Mouse (Mus musculus): Measurements from ENCODE around the gene Zfp398.

Gene Zfp398

GRCm38 (mm10) chr6:47904361-47904760 is 68.9 kb downstream of the Zfp398 start:
- no peak for DNase-seq (ENCODE audit: low spot score)

- no peak for DNase-seq (ENCODE audit: low spot score)
Measured at GRCm38 (mm10) chr6:47904917-47905695, 69.6 kb downstream of the Zfp398 start.

- no peak for DNase-seq (ENCODE audit: low spot score)
Measured at GRCm38 (mm10) chr6:47906326-47906725, 70.9 kb downstream of the Zfp398 start.

GRCm38 (mm10) chr6:47909007-47909406 is 73.5 kb downstream of the Zfp398 start:
- no peak for DNase-seq (ENCODE audit: low spot score)

- DNase-seq (ENCODE audit: low spot score): no peak
Measured at GRCm38 (mm10) chr6:47911650-47912049, 76.2 kb downstream of the Zfp398 start.

- no peak for DNase-seq (ENCODE audit: low spot score)
Measured at GRCm38 (mm10) chr6:47912991-47913390, 77.5 kb downstream of the Zfp398 start.

- no peak for DNase-seq (ENCODE audit: low spot score)
Measured at GRCm38 (mm10) chr6:47917051-47917450, 81.6 kb downstream of the Zfp398 start.

- no peak for DNase-seq (ENCODE audit: low spot score)
Measured at GRCm38 (mm10) chr6:47918768-47919274, 83.4 kb downstream of the Zfp398 start.

GRCm38 (mm10) chr6:47919646-47920446 is 84.4 kb downstream of the Zfp398 start:
- DNase-seq (ENCODE audit: low spot score): no peak

GRCm38 (mm10) chr6:47920447-47921340 is 85.2 kb downstream of the Zfp398 start, which contains the start of gene Zfp212:
Zfp212 (plus strand) TSS chr6:47920476.
- DNase-seq (ENCODE audit: low spot score): peak; percentile 72

Data from ovary, postnatal 14 days (tissue).